Mouse (Mus musculus) limb, embryonic 12.5 days (tissue): ENCODE data around the gene Wwp2. TPM values are rescaled to one million over a fixed set of nuclear protein-coding genes. Genes with fewer than 3 reads are reported as not detected.

Source experiments
- microRNA counts: library from miRNA; unstranded; fragments of <30 nt; microRNA quantifications from one replicate; lab custom pipeline; 2017
- microRNA-seq: library from miRNA; unstranded; fragments of <30 nt; microRNA quantifications from one replicate; pipeline ENCODE4, GENCODE M21; 2017
- polyA plus RNA-seq: library from polyadenylated mRNA; unstranded; fragments of >200 nt; fragmentation: Nextera tagmentation; extraction: Ambion mirVana; gene quantifications from 2 replicates; pipeline ENCODE4 v1.2.1, GENCODE M21; 2016

Wwp2 gene
- polyA plus RNA-seq, 1 experiment from 2014 or later: 277 TPM

MicroRNAs within 50 kb of the gene (microRNA counts, 519-probe panel; counts per million panel counts)
- 7,437 counts per million, percentile 84 among the panel's probes with 10 or more counts for microRNA mmu-miR-140 (lab: Ali Mortazavi, UCI)

Small RNA genes lying within 50 kb of the gene (microRNA-seq; reads per million reads assigned to microRNA genes)
- gene Mir140: 25,901 reads per million, percentile 98 among the genes with 10 or more reads in this experiment

Other genes starting within 250 kb of the Wwp2 start
- gene Nfat5, start 142.9 kb upstream of the Wwp2 start, polyA plus RNA-seq: 18.5 and 21.7 TPM in 2 replicates
- 16.7 and 19.6 TPM in 2 replicates for gene Nqo1, start 33.2 kb upstream of the Wwp2 start, polyA plus RNA-seq
- gene Nob1, start 11.3 kb upstream of the Wwp2 start, polyA plus RNA-seq: 102 and 103 TPM in 2 replicates
- 382 and 395 TPM in 2 replicates for gene Psmd7, start 152.1 kb downstream of the Wwp2 start, polyA plus RNA-seq